Mouse (Mus musculus): ENCODE data around the gene Ubp1. TPM values are rescaled to one million over a fixed set of nuclear protein-coding genes. Genes with fewer than 3 reads are reported as not detected.

Gene Ubp1
- polyA plus RNA-seq, 1 experiment from 2014 or later = 35.4 TPM

- Histone ChIP-seq H3K9me3 (peaks cover 5% of the 10 kb centered on the region; the same call in 1 of the 2 replicates), H3K27me3 (ENCODE audit: poor library complexity, severe bottlenecking) (no peaks in the 10 kb centered on the region), H3K4me1 (no peaks in the 10 kb centered on the region), H3K27ac (no peak overlapping the region), H3K36me3 (replicated peaks) (peaks cover 24% of the 10 kb centered on the region), H3K4me3 (no peak overlapping the region)
- no peak for DNase-seq (ENCODE audit: extremely low spot score, low spot score)
- 57% methylated on average over 2 of the region's 2 CpGs for WGBS
These were observed 67.6 kb downstream of the Ubp1 start for GRCm38 (mm10) chr9:113998311-113998710.

DNA sequence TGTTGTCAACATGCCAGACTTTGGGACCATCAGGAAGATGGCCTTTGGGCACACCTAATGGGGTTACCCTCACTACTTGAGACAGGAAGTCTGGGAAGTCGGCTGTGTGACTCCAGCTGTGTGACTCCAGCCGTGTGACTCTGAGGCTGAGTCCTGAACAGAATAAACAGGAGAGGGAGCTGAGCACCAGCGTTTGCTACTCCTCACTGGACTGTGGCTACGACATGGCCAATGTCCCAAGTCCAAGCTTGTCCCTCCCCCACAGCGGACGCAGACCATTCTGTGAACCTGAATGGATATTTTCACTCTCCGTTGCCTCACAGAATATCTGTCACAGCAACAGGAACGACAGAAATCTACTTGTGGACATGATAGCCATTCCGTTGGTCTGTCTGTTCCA lies 76.1 kb downstream of the Ubp1 start:
- DNase-seq (ENCODE audit: extremely low spot score, low spot score) = no peak
- Histone ChIP-seq H3K4me1 (peaks cover 7% of the 10 kb centered on the region), H3K27ac (no peak overlapping the region), H3K27me3 (ENCODE audit: poor library complexity, severe bottlenecking) (no peaks in the 10 kb centered on the region), H3K36me3 (replicated peaks) (peaks cover 11% of the 10 kb centered on the region), H3K9me3 (peaks cover 5% of the 10 kb centered on the region; the same call in 1 of the 2 replicates), H3K4me3 (no peak overlapping the region)
- 81% methylated on average over 9 of the region's 9 CpGs for WGBS

GRCm38 (mm10) chr9:114007850-114008350 lies 77.2 kb downstream of the Ubp1 start:
- no peak for DNase-seq (ENCODE audit: extremely low spot score, low spot score)
- Histone ChIP-seq H3K4me1 (peaks cover 7% of the 10 kb centered on the region), H3K27ac (no peak overlapping the region), H3K4me3 (no peak overlapping the region), H3K27me3 (ENCODE audit: poor library complexity, severe bottlenecking) (no peaks in the 10 kb centered on the region), H3K9me3 (no peaks in the 10 kb centered on the region; the same call in 1 of the 2 replicates), H3K36me3 (replicated peaks) (peaks cover 8% of the 10 kb centered on the region)
- 93% methylated on average over 9 of the region's 9 CpGs for WGBS

GRCm38 (mm10) chr9:114009526-114009925 lies 78.8 kb downstream of the Ubp1 start:
- no peak for DNase-seq (ENCODE audit: extremely low spot score, low spot score)
- WGBS = 46% methylated on average over 5 of the region's 5 CpGs
- Histone ChIP-seq H3K27ac (no peak overlapping the region), H3K4me1 (peaks cover 7% of the 10 kb centered on the region), H3K27me3 (ENCODE audit: poor library complexity, severe bottlenecking) (no peaks in the 10 kb centered on the region), H3K9me3 (no peaks in the 10 kb centered on the region; the same call in 1 of the 2 replicates), H3K36me3 (replicated peaks) (peaks cover 10% of the 10 kb centered on the region), H3K4me3 (no peak overlapping the region)

DNA sequence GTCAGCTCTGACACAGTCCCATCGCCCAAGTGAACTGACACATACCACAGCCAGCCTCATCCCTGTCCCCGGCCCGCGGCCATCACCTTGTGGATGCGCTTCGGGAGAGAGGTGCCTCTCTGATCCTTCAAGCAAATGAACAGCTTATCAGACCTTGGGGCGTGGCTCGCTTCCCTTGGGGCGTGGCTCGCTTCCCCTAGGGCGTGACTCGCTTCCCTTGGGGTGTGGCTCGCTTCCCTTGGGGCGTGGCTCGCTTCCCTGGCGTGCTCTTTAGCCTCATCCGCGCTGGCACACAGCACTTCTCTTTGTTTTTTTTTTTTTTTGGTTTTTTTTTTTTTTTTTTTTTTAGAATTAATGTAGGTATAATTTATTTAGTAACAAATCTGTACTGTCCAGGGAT lies 80.5 kb downstream of the Ubp1 start:
- Histone ChIP-seq H3K4me3 (no peak overlapping the region), H3K4me1 (peaks cover 7% of the 10 kb centered on the region), H3K9me3 (no peaks in the 10 kb centered on the region; the same call in 1 of the 2 replicates), H3K36me3 (replicated peaks) (peaks cover 10% of the 10 kb centered on the region), H3K27ac (no peak overlapping the region), H3K27me3 (ENCODE audit: poor library complexity, severe bottlenecking) (no peaks in the 10 kb centered on the region)
- WGBS = 64% methylated on average over 18 of the region's 18 CpGs
- DNase-seq (ENCODE audit: extremely low spot score, low spot score) = no peak

DNA sequence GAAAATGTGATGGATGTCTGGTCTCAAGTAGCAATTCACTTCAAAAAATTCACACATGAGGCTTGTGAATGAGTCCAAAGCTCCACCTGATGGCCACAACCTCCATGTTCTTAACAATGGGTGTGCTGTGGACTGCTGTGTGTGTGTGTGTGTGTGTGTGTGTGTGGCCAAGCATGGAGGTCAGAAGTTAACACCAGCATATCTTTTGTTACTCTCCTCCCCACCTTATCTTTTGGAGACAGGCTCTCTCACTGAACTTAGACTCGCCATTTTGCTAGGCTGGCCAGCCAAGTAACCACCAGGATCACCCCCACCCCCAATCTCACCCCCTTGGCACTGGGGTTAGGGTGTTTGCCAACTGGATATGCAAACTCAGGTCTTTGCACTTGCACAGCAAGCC lies 83.3 kb downstream of the Ubp1 start:
- Histone ChIP-seq H3K4me1 (peaks cover 7% of the 10 kb centered on the region), H3K36me3 (replicated peaks) (peaks cover 10% of the 10 kb centered on the region), H3K27ac (no peak overlapping the region), H3K4me3 (no peak overlapping the region), H3K27me3 (ENCODE audit: poor library complexity, severe bottlenecking) (no peaks in the 10 kb centered on the region), H3K9me3 (no peaks in the 10 kb centered on the region; the same call in 1 of the 2 replicates)
- DNase-seq (ENCODE audit: extremely low spot score, low spot score) = no peak
- 59% methylated on average over 1 of the region's 1 CpGs for WGBS

- peaks cover 10% of the 10 kb centered on the region for H3K36me3 ChIP-seq (replicated peaks)
- DNase-seq (ENCODE audit: extremely low spot score, low spot score) = no peak
- H3K4me1 ChIP-seq = no peaks in the 10 kb centered on the region
- 90% methylated on average over 4 of the region's 4 CpGs for WGBS
- no peaks in the 10 kb centered on the region for H3K27me3 ChIP-seq (ENCODE audit: poor library complexity, severe bottlenecking)
- H3K27ac ChIP-seq = no peak overlapping the region
- no peaks in the 10 kb centered on the region; the same call in 1 of the 2 replicates for H3K9me3 ChIP-seq
- H3K4me3 ChIP-seq = no peak overlapping the region
These were observed 85.0 kb downstream of the Ubp1 start for GRCm38 (mm10) chr9:114015724-114016123.

DNA sequence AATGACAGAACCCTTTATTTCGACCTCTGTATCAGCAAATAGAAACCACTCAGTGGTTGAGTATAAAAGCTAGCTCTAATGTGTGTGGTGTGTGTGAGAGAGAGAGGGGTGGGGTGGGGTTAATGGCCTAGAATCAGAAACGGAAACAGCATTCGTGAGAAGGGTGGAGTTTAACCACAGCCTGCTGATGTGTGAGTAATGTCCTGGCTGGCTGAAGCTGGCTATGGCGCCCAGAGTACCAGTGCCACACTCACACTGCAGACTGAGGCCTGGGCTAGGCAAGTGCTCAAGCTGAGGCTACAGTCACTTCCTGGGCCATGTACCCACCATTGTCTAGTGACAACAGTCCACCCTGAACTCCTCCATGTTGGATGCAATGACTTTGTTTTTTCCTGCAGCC lies 85.7 kb downstream of the Ubp1 start:
- no peaks in the 10 kb centered on the region for H3K4me1 ChIP-seq
- H3K4me3 ChIP-seq = no peak overlapping the region
- WGBS = 92% methylated on average over 4 of the region's 4 CpGs
- DNase-seq (ENCODE audit: extremely low spot score, low spot score) = no peak
- no peaks in the 10 kb centered on the region for H3K27me3 ChIP-seq (ENCODE audit: poor library complexity, severe bottlenecking)
- no peaks in the 10 kb centered on the region; the same call in 1 of the 2 replicates for H3K9me3 ChIP-seq
- H3K27ac ChIP-seq = no peak overlapping the region
- peaks cover 10% of the 10 kb centered on the region for H3K36me3 ChIP-seq (replicated peaks)

- Histone ChIP-seq H3K4me3 (no peak overlapping the region), H3K4me1 (0 out of 2 replicates have a peak, but pooled peaks cover 5% of the 10 kb centered on the region), H3K27me3 (ENCODE audit: poor library complexity, severe bottlenecking) (no peaks in the 10 kb centered on the region), H3K36me3 (replicated peaks) (no peaks in the 10 kb centered on the region), H3K9me3 (no peaks in the 10 kb centered on the region; the same call in 1 of the 2 replicates), H3K27ac (no peak overlapping the region)
- 94% methylated on average over 7 of the region's 7 CpGs for WGBS
- no peak for DNase-seq (ENCODE audit: extremely low spot score, low spot score)
These were observed 88.5 kb downstream of the Ubp1 start for GRCm38 (mm10) chr9:114019012-114019762.

GRCm38 (mm10) chr9:114022141-114022540 lies 91.4 kb downstream of the Ubp1 start:
- Histone ChIP-seq H3K4me1 (peaks cover 26% of the 10 kb centered on the region), H3K36me3 (replicated peaks) (no peaks in the 10 kb centered on the region), H3K9me3 (no peaks in the 10 kb centered on the region; the same call in 1 of the 2 replicates), H3K27ac (no peak overlapping the region), H3K4me3 (no peak overlapping the region), H3K27me3 (ENCODE audit: poor library complexity, severe bottlenecking) (peaks cover 6% of the 10 kb centered on the region; the same call in 1 of the 2 replicates)
- 66% methylated on average over 4 of the region's 4 CpGs for WGBS
- no peak for DNase-seq (ENCODE audit: extremely low spot score, low spot score)

DNA sequence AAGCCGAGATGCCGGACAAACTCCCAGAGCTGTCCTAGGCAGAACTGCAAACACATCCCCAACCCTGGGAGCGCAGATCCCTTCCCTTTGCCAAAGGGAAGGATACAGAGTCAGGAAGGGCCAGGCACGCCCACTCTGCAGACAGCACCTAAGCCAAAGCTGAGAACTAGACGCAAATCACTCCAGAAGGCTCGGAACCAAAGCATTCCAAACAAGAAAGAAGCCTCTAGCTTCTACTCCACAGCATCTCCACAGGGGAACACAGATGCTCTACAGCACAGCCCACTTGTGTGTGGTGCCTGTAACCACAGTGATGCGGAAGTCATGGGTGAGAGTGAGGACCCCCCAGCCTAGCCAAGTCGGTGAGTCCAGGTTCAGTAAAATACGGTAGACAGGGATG lies 94.4 kb downstream of the Ubp1 start:
- no peak overlapping the region for H3K27ac ChIP-seq
- peak overlapping the region; percentile 85; the same call in 1 of the 2 replicates for H3K4me3 ChIP-seq
- H3K9me3 ChIP-seq = no peaks in the 10 kb centered on the region
- H3K27me3 ChIP-seq (ENCODE audit: poor library complexity, severe bottlenecking) = peaks cover 6% of the 10 kb centered on the region; the same call in 1 of the 2 replicates
- peaks cover 26% of the 10 kb centered on the region for H3K4me1 ChIP-seq
- no peak for DNase-seq (ENCODE audit: extremely low spot score, low spot score)
- WGBS = 71% methylated on average over 9 of the region's 9 CpGs
- H3K36me3 ChIP-seq (replicated peaks) = no peaks in the 10 kb centered on the region

GRCm38 (mm10) chr9:114025846-114026245 lies 95.1 kb downstream of the Ubp1 start:
- 18% methylated on average over 8 of the region's 8 CpGs for WGBS

More at GRCm38 (mm10) chr9:114025846-114026245, 95.1 kb downstream of the Ubp1 start:
- Histone ChIP-seq H3K9me3 (no peaks in the 10 kb centered on the region), H3K4me1 (peaks cover 26% of the 10 kb centered on the region), H3K4me3 (peak overlapping the region; percentile 85), H3K27ac (peak overlapping the region; percentile 90), H3K27me3 (ENCODE audit: poor library complexity, severe bottlenecking) (peaks cover 6% of the 10 kb centered on the region; the same call in 1 of the 2 replicates), H3K36me3 (replicated peaks) (no peaks in the 10 kb centered on the region)
- DNase-seq (ENCODE audit: extremely low spot score, low spot score) = no peak
